Mouse (Mus musculus) lung, adult 2 months (tissue): ENCODE data around the gene Kynu. TPM values are rescaled to one million over a fixed set of nuclear protein-coding genes. Genes with fewer than 3 reads are reported as not detected.

Experiments used
- DNase-seq: peaks from one replicate; pipeline ENCODE4 v3.0.0; 2022
- H3K4me1 ChIP-seq: fragments of 200-500 bp; 2 replicates; pipeline ENCODE4 v1.6.1; 2011; ENCODE audit warnings: low read length; ENCODE audit not compliant: control insufficient read depth, insufficient read depth
- H3K4me3 ChIP-seq: fragments of 200-500 bp; replicated peaks from 2 replicates; pipeline ENCODE3; 2011; ENCODE audit warnings: low read depth, mild to moderate bottlenecking, control low read depth, low read length; ENCODE audit errors: extremely low read depth
- CTCF ChIP-seq: fragments of 200-500 bp; IDR thresholded peaks from 2 replicates; pipeline ENCODE4 v1.5.1; 2011; ENCODE audit warnings: mild to moderate bottlenecking, low read length, control low read depth; ENCODE audit not compliant: insufficient read depth
- POLR2A ChIP-seq: fragments of 200-500 bp; IDR thresholded peaks from 2 replicates; pipeline ENCODE4 v1.6.1; 2011; ENCODE audit warnings: low read depth, mild to moderate bottlenecking, control low read depth, low read length, borderline replicate concordance; ENCODE audit errors: extremely low read depth
- WGBS: fragments of 180-500 bp; shearing (Covaris S2); methylation state at CpG from one replicate; pipeline ENCODE4 v1.1.7; 2018; 5-methylcytosine and 5-hydroxymethylcytosine counted together
- polyA plus RNA-seq: library from polyadenylated mRNA; depleted of rRNA; stranded (reverse); fragments of >200 nt; gene quantifications from 2 replicates; pipeline ENCODE4 v1.2.3, GENCODE M21; 2012; rRNA removed

Kynu gene
- polyA plus RNA-seq, result 0.44 and 0.85 TPM in 2 replicates

GRCm38 (mm10) chr2:43555062-43555888 lies at the start of gene Kynu:
Gene Kynu (plus strand): TSS chr2:43555329.
- Histone ChIP-seq H3K4me3 (peak within 1 kb of the TSS; percentile 41), H3K4me1 (no peaks in the 10 kb centered on the region)
- TF ChIP-seq CTCF, result no peak
- TF ChIP-seq POLR2A, result no peak
- DNase-seq, result no peak
- 22% methylated on average over 9 of the region's 9 CpGs for WGBS

- TF ChIP-seq CTCF (no peak), POLR2A (no peak)
- 96% methylated on average over 3 of the region's 3 CpGs for WGBS
- no peak for DNase-seq
- Histone ChIP-seq H3K4me1 (no peaks in the 10 kb centered on the region), H3K4me3 (no peak overlapping the region)
Observed at GRCm38 (mm10) chr2:43506182-43506581, 48.9 kb upstream of the Kynu start.

DNA sequence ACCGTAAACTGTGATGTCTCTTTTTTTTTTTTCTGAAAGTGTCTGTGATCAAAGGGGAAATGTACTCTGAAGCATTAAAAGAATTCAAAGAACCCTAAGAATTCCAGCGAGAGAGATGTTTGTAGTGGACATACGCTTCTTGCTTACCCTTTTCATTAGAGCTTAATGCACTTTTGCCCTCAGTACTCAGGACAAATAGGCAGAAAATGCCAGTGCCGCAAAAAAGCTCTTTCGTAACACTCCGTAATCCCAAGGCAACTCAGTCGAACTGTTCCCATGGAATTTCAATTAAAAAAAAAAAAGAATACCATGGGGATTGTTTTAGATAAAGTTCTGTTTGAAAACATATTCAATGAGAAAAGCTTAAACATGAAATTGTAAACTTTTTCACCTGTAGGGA lies 41.3 kb upstream of the Kynu start:
- DNase-seq, result no peak
- Histone ChIP-seq H3K4me3 (no peak overlapping the region), H3K4me1 (no peaks in the 10 kb centered on the region)
- TF ChIP-seq POLR2A, result no peak
- no peak for TF ChIP-seq CTCF
- WGBS, result 41% methylated on average over 7 of the region's 7 CpGs

DNA sequence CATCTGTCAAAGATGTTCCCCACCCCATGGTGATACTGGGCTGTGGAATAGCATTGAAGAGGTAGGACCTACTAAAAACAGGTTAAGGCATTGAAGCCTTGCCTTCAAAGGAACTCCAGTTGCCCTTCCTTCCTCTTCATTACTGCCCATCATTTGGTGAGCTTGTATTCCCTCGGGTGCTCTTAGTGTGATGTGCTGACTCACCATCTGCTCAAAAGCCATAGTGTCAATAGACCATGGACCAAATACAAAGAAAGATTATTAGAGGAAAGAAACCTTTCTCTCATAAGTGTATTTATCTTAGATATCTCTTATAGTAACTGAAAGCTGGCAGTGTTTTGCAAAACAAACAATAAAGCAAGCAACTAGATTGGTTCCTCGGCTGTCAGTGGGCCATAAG lies 20.7 kb upstream of the Kynu start:
- H3K4me1 ChIP-seq, result no peaks in the 10 kb centered on the region
- no peak overlapping the region for H3K4me3 ChIP-seq
- 52% methylated on average over 2 of the region's 2 CpGs for WGBS
- no peak for TF ChIP-seq CTCF
- TF ChIP-seq POLR2A, result no peak
- DNase-seq, result no peak

DNA sequence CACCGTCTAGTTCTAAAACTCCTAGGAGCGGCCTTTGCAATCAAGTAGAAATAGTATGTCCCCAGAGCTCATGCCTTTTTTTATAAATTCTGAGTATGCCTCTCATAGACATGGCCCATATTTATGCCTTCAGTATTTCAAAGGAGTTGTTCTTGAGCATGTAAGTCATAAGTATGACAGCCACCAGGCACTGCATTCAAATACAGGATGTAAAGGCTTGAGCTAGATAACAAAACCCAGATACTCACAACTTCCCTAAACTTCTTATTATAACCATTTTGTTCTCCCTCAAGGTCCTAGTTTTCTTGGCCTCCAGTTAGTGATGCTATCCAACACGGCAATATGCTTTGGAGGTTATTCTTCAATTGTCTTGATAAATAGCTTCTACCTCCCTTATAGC lies 12.5 kb upstream of the Kynu start:
- no peaks in the 10 kb centered on the region for H3K4me1 ChIP-seq
- DNase-seq, result no peak
- no peak for TF ChIP-seq CTCF
- TF ChIP-seq POLR2A, result no peak
- H3K4me3 ChIP-seq, result no peak overlapping the region
- 80% methylated on average over 3 of the region's 3 CpGs for WGBS

DNA sequence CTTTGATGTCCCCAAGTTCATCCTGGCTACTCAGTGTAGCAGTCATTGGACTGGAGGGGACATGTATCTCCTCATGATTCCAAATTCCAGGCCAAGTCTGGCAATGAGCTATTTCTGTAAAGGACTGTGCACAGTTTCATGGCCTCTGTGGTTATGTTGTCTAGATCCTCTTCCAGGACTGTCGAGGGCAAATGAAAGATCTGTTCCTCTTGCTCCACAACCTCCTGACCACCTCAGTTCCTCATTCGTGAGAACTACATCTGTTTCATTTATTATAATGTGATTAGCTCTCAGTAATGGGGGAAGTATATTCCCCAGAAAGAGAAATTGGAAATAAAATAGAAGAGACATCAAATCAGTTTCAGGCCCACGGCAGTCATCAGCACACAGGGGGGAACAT lies 9.5 kb upstream of the Kynu start:
- no peak for TF ChIP-seq CTCF
- no peak for TF ChIP-seq POLR2A
- no peak for DNase-seq
- 54% methylated on average over 3 of the region's 3 CpGs for WGBS
- H3K4me3 ChIP-seq, result no peak overlapping the region
- H3K4me1 ChIP-seq, result no peaks in the 10 kb centered on the region

DNA sequence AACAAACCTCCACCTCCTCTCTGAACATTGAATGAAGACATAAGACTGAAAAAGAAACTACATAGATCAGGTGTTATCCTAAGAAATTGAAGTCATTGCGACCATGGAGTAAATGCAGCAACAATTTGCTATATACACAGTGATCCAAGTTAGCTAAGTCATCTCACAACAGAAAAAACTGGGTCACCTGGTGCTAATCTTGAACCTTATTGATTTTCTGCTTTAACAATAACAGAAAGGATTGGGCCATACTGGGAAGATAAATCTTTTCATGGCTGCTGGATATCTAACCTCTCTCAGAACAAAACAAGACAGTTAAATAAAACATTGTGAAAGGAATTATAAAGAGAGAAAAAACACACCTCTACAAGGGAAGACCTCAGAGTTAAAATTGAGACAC lies 8.7 kb upstream of the Kynu start:
- 68% methylated on average over 1 of the region's 1 CpGs for WGBS
- Histone ChIP-seq H3K4me3 (no peak overlapping the region), H3K4me1 (no peaks in the 10 kb centered on the region)
- no peak for DNase-seq
- TF ChIP-seq CTCF (no peak), POLR2A (no peak)

GRCm38 (mm10) chr2:43554216-43554615 lies 913 bp upstream of the Kynu start:
- no peak for DNase-seq
- Histone ChIP-seq H3K4me1 (no peaks in the 10 kb centered on the region), H3K4me3 (no peak overlapping the region)
- TF ChIP-seq CTCF (no peak), POLR2A (no peak)
- 80% methylated on average over 4 of the region's 4 CpGs for WGBS

DNA sequence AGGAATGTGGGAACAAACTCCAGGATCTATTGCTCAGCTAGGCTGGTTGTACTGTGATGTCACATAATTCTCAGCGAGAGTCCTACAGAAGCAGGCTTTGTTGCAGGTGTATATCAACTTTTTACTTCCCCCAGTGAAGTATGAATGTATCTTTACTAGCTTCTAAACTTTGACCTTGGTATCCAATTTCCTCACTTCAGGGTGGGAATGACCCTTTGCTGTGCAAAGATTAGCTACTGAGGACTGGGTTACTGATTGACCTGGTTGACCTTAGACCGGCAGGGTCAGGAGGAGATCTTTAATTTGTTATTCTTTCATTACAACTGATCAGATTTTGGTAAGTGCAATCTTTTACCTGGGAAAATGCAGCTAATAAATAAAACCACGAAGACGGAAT lies 758 bp downstream of the Kynu start:
- DNase-seq, result no peak
- TF ChIP-seq POLR2A (no peak), CTCF (no peak)
- WGBS, result 46% methylated on average over 4 of the region's 4 CpGs
- Histone ChIP-seq H3K4me3 (no peak overlapping the region), H3K4me1 (no peaks in the 10 kb centered on the region)

- WGBS, result 67% methylated on average over 3 of the region's 3 CpGs
- no peak overlapping the region for H3K4me3 ChIP-seq
- no peaks in the 10 kb centered on the region for H3K4me1 ChIP-seq
- DNase-seq, result no peak
- TF ChIP-seq POLR2A (no peak), CTCF (no peak)
Observed at GRCm38 (mm10) chr2:43556985-43557384, 1.9 kb downstream of the Kynu start.

DNA sequence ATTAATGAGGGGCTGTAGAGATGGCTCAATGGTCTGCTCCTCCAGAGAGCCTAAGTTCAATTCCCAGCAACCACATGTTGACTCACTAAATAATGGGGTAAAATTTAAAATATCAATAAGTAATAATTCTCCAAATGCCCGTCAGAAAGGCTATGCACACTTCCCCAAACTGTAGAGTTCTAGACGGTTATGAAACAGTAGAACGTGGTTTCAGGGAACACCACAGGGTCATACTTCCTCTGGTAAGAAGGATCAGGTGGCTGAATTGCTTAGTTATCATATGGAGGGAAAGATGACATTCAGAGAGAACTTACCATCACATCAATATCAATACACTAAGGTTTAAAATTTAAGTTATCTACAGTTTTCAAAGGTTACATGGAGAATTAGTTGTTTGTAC lies 6.1 kb downstream of the Kynu start:
- no peak for DNase-seq
- Histone ChIP-seq H3K4me1 (no peaks in the 10 kb centered on the region), H3K4me3 (no peak overlapping the region)
- 69% methylated on average over 3 of the region's 3 CpGs for WGBS
- no peak for TF ChIP-seq POLR2A
- TF ChIP-seq CTCF, result no peak
